Mouse (Mus musculus) olfactory bulb, adult 2 months (tissue): ENCODE results near the gene Cd302. TPM values are rescaled to one million over a fixed set of nuclear protein-coding genes. Genes with fewer than 3 reads are reported as not detected.

Source experiments
- H3K27ac ChIP-seq: fragments of 200-500 bp; 2 replicates; pipeline ENCODE4 v1.5.1; 2012; ENCODE audit warnings: low read depth, low read length; ENCODE audit not compliant: insufficient read depth
- H3K4me1 ChIP-seq: fragments of 200-500 bp; 2 replicates; pipeline ENCODE4 v1.6.1; 2012; ENCODE audit warnings: low read length; ENCODE audit not compliant: control insufficient read depth, insufficient read depth
- H3K4me3 ChIP-seq: fragments of 200-500 bp; 2 replicates; pipeline ENCODE4 v1.5.1; 2012; ENCODE audit warnings: mild to moderate bottlenecking, low read depth, low read length, moderate library complexity; ENCODE audit not compliant: insufficient read depth
- CTCF ChIP-seq: fragments of 200-500 bp; IDR thresholded peaks from 2 replicates; pipeline ENCODE4 v1.5.1; 2012; ENCODE audit warnings: low read depth, mild to moderate bottlenecking, low read length, moderate library complexity; ENCODE audit not compliant: insufficient read depth
- POLR2A ChIP-seq: fragments of 200-500 bp; IDR thresholded peaks from 2 replicates; pipeline ENCODE4 v1.6.1; 2012; ENCODE audit warnings: mild to moderate bottlenecking, low read depth, low read length, moderate library complexity; ENCODE audit not compliant: insufficient read depth
- WGBS: fragments of 180-500 bp; shearing (Covaris S2); methylation state at CpG from one replicate; pipeline ENCODE4 v1.1.7; 2018; 5-methylcytosine and 5-hydroxymethylcytosine counted together
- polyA plus RNA-seq: library from polyadenylated mRNA; stranded (reverse); fragments of >200 nt; gene quantifications from 2 replicates; pipeline ENCODE4 v1.2.4, GENCODE M21; 2012; ENCODE audit warnings: low replicate concordance; ENCODE audit not compliant: missing spikeins, insufficient read depth, insufficient read length

Cd302 gene
- polyA plus RNA-seq, 1 experiment: not detected

DNA sequence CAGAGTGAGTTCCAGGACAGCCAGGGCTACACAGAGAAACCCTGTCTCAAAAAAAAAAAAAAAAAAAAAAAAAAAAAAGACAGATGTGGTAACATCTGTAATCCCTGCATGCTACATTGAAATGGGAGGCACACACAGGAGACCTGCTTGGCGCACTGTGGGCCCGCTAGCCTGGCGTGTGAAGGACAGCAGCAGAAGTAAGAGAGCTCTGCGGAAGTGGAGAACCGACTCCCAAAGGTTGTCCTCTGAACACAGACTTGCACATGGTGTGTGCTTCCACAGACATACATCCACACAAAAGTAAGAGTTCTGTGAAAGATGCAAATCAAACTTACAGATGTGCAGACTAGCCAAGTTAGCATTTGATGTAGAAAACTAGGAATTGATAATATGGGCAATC, 25.1 kb downstream of the Cd302 start:
- no peaks in the 10 kb centered on the region for H3K4me1 ChIP-seq
- 98% methylated on average over 5 of the region's 5 CpGs for WGBS
- TF ChIP-seq CTCF: no peak
- TF ChIP-seq POLR2A: no peak
- no peak overlapping the region for H3K27ac ChIP-seq
- no peak overlapping the region for H3K4me3 ChIP-seq

GRCm38 (mm10) chr2:60256751-60257150, 27.5 kb downstream of the Cd302 start:
- no peak overlapping the region for H3K4me3 ChIP-seq
- no peaks in the 10 kb centered on the region for H3K4me1 ChIP-seq
- WGBS: 82% methylated on average over 2 of the region's 2 CpGs
- TF ChIP-seq POLR2A (no peak), CTCF (no peak)
- H3K27ac ChIP-seq: no peak overlapping the region

GRCm38 (mm10) chr2:60253506-60253905, 30.8 kb downstream of the Cd302 start:
- H3K4me3 ChIP-seq: no peak overlapping the region
- H3K4me1 ChIP-seq: no peaks in the 10 kb centered on the region
- TF ChIP-seq CTCF: no peak
- TF ChIP-seq POLR2A: no peak
- no peak overlapping the region for H3K27ac ChIP-seq

DNA sequence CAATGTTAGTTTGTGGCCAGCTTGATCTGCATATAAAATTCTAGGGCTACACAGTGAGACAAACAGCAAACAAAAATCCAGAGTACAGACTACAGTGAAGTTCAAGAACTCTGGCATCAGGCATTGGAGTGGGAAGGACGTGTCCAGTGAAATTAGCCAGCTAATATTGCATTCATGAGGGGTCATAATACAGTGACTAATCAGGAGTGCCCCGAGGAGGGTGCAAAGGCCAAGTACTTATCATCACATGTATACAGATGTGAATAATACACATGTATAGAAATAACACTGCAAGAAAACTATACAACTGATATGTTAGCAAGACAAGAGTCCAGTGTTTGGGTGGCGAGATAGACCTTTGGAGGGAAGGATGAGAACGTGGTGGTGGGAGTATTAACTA, 31.5 kb downstream of the Cd302 start:
- Histone ChIP-seq H3K4me3 (no peak overlapping the region), H3K4me1 (no peaks in the 10 kb centered on the region), H3K27ac (no peak overlapping the region)
- 86% methylated on average over 4 of the region's 4 CpGs for WGBS
- no peak for TF ChIP-seq POLR2A
- TF ChIP-seq CTCF: no peak

- Histone ChIP-seq H3K4me3 (no peak overlapping the region), H3K4me1 (no peaks in the 10 kb centered on the region), H3K27ac (no peak overlapping the region)
- TF ChIP-seq POLR2A (no peak), CTCF (no peak)
- 80% methylated on average over 7 of the region's 7 CpGs for WGBS
Measured at GRCm38 (mm10) chr2:60234506-60234905, 49.8 kb downstream of the Cd302 start.

DNA sequence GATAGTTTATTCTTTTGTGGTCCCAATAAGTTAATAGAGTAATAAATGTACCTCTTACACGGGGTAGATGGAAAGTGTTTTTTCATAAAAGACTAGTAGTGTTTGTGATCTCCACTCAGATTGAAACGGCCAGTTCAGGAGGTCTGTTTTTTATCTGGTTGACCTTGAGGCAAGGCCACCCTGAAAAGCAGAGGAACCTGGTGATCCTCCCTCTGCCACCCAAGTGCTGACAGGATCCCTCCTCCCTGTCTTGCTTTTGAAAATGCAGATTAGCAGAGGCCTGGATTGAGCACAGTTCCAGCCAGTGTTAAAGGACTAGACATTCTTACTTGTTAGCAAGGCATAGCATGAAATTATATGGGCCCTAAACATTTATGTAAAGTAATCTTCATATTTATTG, 51.1 kb downstream of the Cd302 start:
- no peak overlapping the region for H3K4me3 ChIP-seq
- H3K4me1 ChIP-seq: no peaks in the 10 kb centered on the region
- no peak overlapping the region for H3K27ac ChIP-seq
- TF ChIP-seq POLR2A (no peak), CTCF (no peak)
- 61% methylated on average over 2 of the region's 2 CpGs for WGBS

- Histone ChIP-seq H3K4me3 (no peak overlapping the region), H3K4me1 (peaks cover 2% of the 10 kb centered on the region; the same call in 1 of the 2 replicates), H3K27ac (no peak overlapping the region)
- TF ChIP-seq POLR2A (no peak), CTCF (no peak)
- 91% methylated on average over 2 of the region's 2 CpGs for WGBS
Measured at GRCm38 (mm10) chr2:60230361-60230760, 53.9 kb downstream of the Cd302 start.

DNA sequence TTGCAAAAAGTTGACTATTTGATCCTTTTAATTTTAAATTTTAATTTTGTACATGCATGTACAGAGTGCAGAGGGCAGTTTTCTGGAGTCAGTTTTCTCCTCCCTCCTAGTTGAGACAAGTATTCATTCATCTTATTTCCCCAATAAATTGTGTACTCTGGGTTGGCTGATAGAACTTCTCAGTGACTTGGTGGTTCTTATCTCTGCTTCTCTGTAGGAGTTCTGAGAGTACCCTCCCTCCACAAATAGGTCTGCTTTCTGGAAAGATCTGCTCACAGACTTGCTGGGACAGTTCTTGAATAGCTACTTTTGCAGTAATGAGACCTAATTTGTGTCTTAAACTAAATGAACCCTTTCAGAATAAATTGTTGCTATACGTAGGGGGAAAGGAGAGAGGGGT, 55.8 kb downstream of the Cd302 start:
- no peak overlapping the region for H3K27ac ChIP-seq
- H3K4me3 ChIP-seq: no peak overlapping the region
- 21% methylated on average over 1 of the region's 1 CpGs for WGBS
- H3K4me1 ChIP-seq: peaks cover 2% of the 10 kb centered on the region; the same call in 1 of the 2 replicates
- no peak for TF ChIP-seq POLR2A
- TF ChIP-seq CTCF: no peak

DNA sequence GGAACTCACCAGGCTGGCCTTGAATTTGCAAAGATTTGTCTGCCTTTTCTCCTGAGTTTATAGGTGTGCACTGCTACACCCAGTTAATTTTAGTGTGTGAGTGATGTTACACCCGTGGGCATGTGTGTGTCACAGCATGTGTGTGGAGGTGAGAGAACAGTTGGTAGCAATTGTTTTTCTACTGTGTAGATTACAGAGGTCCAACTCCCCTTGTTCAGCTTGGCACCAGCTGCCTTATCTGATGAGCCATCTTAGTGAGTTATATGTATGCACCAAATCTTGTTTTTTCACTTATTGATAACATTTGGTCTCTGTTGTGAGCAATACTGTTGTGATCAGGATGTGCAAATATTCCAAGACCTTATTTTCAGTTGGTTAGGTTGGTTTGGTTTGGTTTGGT, 60.8 kb downstream of the Cd302 start:
- Histone ChIP-seq H3K4me3 (no peak overlapping the region), H3K27ac (no peak overlapping the region), H3K4me1 (peaks cover 5% of the 10 kb centered on the region; the same call in 1 of the 2 replicates)
- TF ChIP-seq POLR2A: no peak
- no peak for TF ChIP-seq CTCF
- WGBS: 46% methylated on average over 1 of the region's 1 CpGs

- Histone ChIP-seq H3K4me3 (no peak overlapping the region), H3K4me1 (peaks cover 3% of the 10 kb centered on the region; the same call in 1 of the 2 replicates), H3K27ac (no peak overlapping the region)
- TF ChIP-seq CTCF: no peak
- TF ChIP-seq POLR2A: no peak
- WGBS: 60% methylated on average over 2 of the region's 2 CpGs
Measured at GRCm38 (mm10) chr2:60221954-60222353, 62.3 kb downstream of the Cd302 start.
